Mouse (Mus musculus): ENCODE results near the gene Me1.

The Me1 gene

GRCm38 (mm10) chr9:86708921-86709320, 13.2 kb upstream of the Me1 start:
- DNase-seq (ENCODE audit: low read depth): no peak

DNA sequence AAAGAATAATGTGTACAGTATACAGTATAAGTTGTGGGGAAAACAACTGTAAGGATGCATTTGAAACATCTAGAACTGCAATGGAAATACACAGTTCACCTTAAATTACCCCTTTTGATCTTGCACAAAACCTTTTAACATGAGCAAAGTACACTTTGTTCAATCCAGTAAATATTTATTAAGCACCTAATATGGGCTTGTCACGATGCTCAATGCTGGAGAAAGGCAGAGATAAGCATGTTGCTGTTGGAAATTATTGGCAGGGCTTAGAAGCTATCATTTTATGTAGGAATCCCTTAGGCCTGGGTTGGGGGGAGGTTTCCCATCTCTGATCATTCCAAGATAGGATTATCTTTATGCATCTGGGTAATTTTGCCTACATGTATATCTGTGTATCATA, 11.7 kb upstream of the Me1 start:
- no peak for DNase-seq (ENCODE audit: low read depth)

DNA sequence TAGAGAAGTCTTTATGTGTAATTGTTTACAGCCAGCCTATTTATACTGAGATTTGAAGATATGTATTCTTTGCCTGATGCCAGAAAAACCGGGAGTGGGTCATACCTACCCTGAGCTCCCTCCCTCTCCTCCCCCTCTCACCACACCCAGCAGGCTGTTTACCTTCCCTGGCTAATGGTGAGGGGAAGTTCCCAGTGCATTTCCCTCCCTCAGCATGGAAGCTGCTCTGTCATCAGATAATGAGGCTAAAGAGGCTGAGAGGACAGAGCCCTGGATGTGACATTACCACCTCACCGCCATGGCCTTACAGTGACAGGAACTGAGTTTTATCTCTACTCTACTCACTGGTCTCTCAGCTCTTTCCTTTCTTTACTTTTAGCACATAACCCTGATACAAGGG, 6.1 kb upstream of the Me1 start:
- DNase-seq (ENCODE audit: low read depth): no peak

DNA sequence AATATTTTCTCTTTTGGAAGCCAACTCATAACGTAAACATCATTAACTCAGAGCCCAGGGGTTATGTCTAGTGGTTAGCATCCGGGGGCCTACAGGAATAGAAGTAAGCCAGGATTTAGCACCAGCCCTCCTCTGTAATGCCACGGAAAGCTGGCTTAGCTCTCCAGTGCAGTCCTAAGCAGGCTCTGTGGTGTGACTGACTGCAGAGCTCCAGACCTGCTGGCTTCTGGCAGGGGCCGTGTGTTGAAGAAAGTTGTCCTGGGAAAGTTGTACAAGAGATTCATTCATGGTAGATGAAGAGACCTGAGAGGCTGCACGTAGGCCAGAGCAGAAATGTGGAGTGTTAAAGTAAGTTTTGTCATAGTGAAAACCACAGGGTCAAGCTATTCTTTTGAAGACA, 5.5 kb upstream of the Me1 start:
- DNase-seq (ENCODE audit: low read depth): no peak

DNA sequence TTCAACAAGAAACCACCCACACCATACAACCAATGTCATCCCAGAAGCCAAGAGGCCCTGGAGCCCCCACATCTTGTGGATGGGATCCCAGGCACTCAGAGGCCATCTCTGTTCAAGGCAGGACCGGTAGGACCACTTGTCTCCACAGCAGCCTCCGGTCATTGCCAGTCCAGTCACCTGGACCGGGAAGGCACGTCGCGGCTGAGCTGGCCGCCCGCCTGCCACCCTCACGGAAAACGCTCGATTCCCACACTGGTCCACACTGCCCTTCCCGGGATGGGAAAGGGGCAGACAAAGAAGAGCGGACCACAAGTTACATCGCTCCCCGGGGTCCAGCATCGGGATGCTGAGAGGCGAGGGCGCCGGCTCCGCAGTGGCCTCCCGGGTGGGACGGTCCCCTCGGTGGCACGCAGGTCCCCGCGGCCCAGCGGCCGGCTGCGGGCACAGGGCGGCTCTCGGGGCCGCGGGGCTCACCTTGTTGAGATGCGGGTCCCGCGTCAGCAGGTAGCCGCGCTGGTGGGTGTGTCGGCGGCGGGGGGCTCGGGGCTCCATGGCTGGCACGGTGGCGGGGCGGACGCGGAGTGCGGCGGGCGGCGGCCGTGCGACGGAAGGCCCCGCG, 445 bp downstream of the Me1 start:
- DNase-seq (ENCODE audit: low read depth): no peak

DNA sequence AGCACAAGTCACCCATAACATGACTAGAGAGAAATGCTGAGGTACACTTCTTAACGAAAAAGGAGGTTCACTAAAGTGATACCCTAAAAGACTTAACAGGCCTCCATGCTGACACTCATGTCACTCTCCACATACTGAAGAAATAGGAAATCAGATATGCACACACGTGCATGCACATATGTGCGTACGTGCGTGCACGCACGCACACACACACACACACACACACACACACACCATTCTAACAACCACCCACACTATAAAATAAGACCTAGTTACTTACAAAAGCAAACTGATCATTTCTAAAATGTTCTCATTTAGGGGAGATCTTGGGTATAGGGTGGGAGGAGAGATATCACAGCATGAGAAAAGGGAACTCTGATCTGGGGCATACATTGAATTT, 1.1 kb downstream of the Me1 start:
- no peak for DNase-seq (ENCODE audit: low read depth)

GRCm38 (mm10) chr9:86693935-86694334, 1.8 kb downstream of the Me1 start:
- DNase-seq (ENCODE audit: low read depth): no peak

GRCm38 (mm10) chr9:86692676-86693075, 3.1 kb downstream of the Me1 start:
- DNase-seq (ENCODE audit: low read depth): no peak

DNA sequence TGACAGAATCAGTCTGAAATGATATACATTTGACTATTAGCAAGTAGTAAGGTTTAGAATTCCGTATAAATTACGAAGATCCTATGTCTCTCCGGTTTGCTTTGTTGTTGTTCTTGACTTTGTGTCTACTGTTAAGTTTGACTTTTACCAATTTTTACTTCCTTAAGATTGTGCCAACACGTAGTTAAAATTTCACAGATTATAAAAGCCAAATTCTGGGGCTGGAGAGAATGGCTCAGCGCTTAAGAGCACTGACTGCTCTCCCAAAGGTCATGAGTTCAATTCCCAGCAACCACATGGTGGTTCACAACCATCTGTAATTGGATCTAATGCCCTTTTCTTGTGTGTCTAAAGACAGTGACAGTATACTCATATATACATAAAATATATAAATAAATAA, 3.5 kb downstream of the Me1 start:
- DNase-seq (ENCODE audit: low read depth): no peak

- no peak for DNase-seq (ENCODE audit: low read depth)
These were observed 4.7 kb downstream of the Me1 start for GRCm38 (mm10) chr9:86691101-86691500.

DNA sequence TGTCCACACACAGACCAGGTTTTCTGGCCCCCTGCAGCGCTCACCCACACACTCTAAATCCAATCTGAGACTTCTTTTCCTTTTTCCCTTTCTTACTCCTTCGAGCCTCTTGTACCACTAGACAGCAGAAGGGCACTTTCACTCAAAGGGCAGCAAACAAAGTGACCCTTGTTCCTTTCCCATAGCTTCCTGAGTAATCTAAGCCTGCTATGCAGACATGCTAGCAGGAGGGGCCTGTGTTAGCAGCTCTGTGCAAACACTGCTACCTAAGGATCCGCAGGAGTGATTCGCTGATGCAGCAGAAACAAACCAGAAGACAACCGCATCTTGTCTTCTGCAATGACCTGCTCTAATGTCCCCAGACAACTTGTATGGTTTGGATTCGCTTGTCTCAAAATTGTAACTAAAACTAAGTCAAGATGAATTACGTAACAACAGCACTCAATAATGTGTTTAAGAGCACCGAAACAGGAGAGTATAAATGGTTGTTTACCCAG, 12.0 kb downstream of the Me1 start:
- no peak for DNase-seq (ENCODE audit: low read depth)

DNA sequence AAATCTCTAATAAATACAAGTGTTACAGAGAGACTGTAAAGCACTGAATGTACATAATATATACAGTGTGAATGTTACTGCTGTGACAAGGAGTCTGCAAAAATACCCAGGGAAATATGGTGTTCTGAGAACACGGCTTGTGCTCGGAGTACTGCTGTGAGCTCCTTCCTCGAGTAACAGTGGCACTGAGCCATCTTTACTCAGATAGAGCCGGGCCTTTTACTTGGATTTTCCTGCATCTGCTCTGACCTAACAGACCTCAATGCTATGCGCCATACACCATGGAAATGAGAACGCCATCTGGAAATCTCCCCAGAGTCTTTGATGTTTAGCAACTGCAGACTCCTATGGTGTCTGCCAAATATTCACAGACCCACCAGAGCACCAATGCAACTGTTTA, 12.9 kb downstream of the Me1 start:
- no peak for DNase-seq (ENCODE audit: low read depth)

GRCm38 (mm10) chr9:86682278-86682677, 13.5 kb downstream of the Me1 start:
- DNase-seq (ENCODE audit: low read depth): no peak

- no peak for DNase-seq (ENCODE audit: low read depth)
These were observed 15.3 kb downstream of the Me1 start for GRCm38 (mm10) chr9:86680431-86680830.

DNA sequence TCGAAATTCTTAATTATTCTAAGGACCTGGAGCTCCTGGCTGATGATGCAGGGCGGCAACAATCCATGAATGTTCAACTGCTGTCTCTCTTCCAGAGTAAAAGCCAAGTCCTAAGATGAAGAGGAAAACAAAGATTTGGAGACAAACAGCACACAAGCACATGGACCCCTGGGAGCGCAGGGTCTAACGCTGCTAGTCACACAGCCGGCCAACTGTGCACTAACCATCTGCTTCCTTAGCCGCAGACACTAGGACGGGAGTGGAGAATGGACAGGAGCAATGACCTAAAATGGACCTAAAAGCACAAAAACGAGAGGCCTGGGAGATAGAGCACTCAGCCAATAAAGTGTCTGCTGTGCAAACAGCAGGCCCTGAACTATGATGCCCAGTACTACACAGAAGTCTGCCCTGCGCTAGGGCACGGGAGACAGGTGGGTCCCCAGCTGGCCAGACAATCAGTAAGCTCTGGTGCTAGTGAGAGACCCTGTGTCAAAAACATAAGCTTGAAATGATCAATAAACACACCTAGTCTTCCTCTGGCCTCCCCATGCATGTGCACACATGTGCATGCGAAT, 15.8 kb downstream of the Me1 start:
- DNase-seq (ENCODE audit: low read depth): no peak

GRCm38 (mm10) chr9:86676246-86676645, 19.5 kb downstream of the Me1 start:
- DNase-seq (ENCODE audit: low read depth): no peak

DNA sequence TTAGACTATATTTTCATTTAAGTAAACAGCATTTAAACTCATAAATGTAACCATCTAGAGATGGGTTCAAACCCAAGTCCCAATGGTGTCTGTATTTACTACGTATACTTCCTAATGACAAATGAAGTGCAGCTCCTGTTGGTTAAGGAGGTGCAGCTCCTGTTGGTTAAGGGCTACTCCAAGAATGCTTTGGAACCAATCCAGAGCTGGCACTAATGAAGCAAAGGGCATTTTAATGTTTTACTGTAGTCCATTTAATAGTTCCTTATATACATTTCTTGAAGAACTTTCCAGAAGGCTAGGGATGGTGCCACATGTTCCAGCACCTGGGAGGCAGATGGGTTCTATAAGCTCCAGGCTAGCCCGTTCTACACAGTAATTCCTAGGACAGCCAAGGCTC, 20.3 kb downstream of the Me1 start:
- no peak for DNase-seq (ENCODE audit: low read depth)

DNA sequence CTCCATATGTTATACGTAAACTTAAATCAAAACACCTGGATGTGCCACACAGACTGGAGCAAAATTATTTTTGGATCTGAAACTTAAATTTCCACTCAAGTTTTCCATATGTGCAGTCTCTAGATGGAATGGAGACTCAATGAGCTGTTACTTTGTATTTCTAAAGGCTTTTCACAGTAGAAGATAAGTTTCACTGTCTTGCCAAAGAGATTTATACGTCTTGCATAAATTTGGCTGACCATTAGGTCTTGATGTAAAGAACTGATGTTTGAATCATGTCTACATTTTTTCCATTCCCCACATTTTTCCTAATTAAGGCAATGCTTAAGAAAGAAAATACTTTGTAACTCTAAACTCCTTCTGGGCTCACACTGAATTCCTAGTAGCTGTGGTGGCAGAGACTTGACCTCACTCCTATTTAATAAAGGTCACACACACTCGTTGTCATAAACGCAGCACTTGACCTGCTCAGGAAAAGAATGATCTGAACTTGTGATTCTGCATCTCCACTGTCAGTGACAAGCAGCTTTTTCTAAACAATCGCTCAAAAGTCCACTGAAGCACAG, 22.8 kb downstream of the Me1 start:
- DNase-seq (ENCODE audit: low read depth): no peak

DNA sequence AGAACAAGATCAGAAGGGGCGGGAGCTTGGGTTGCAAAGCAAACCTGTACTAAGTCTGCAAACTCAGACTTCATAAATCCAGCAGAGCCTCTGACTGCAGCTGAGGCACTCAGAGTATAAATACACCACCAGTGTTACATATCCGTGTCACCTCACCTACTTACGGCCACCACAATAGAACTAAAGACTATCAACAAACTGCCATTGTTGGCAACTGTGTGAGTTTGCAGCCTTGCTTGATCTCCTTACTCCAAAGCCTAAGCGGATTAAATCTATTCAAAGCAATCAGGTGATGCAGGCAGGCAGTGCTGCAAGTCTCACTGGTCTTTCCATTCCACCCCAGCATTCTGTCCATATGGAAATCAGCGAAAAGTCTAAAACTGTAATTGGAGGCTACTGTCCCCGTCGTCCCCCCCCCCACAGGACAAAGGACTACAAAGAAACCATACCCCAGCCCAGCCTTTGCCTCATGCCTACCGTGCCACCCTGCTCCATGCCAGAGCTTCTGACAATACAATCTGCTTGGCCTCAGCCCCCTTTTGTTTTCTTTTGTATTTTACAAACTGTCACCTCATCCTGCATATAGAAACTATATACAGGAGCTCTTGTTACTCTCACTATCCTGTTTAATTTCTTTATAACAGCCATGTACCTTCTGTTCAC, 27.0 kb downstream of the Me1 start:
- DNase-seq (ENCODE audit: low read depth): no peak

DNA sequence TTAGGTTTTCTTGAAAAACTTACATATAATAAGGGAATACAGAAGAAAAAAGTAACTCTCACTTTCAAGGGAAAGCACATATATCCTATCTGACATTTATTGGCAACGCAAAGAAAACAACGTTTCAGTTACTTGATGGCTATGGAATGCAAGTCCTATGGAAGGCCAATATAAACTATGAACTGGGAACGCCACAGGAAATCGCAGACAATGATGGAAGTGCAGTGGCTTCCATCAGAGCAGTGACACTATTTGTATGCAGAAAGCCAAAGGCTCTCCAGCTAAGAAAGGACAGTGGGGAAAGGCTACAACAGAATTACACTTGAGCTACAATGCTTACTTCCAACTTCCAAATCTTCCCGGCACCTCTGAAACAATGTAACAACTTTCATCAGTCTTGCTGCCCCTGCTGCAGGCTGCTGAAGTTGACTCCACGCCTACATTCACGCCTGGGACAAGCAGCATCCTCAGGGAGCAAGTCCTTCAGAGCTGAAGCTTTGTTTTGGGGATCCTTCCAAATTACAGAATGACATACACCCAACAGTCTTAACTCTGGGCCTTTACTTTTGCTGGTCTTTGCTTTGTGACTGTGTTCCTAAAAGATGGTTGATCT, 28.5 kb downstream of the Me1 start:
- DNase-seq (ENCODE audit: low read depth): no peak

DNA sequence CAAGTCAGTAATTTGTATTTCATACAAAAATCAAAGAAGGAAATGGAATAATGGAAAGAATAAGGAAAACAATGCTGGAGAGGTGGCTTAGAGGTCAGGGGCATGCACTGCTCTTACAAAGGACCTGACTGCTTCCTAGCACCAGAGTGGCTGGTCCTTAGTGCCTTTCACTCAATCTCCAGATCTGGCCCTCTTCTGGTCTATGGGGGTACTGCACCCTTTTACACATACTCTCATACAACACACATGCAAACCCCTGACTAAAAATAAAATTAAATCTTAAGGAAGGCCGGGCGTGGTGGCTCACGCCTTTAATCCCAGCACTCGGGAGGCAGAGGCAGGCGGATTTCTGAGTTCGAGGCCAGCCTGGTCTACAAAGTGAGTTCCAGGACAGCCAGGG, 34.1 kb downstream of the Me1 start:
- DNase-seq (ENCODE audit: low read depth): peak; percentile 5

DNA sequence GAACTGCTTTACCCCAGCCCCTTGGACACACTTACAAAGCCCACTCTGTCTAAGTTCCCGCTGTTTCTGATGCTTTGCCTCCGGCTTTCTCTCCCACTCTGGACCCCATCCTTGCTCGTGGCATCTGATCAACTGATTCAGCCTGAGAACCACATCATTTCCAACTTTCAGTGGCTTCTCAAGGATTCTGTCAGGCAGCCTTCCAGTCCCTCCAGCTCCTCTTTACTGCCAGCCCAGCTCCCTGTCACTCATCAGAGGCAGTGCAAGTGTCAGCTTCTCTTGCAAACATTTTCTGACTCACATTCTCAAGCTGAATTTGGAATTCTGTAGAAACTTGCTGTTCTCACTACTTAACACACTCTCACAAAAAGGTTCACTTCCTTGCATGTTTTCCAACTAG, 34.5 kb downstream of the Me1 start:
- no peak for DNase-seq (ENCODE audit: low read depth)

- DNase-seq (ENCODE audit: low read depth): no peak
These were observed 35.4 kb downstream of the Me1 start for GRCm38 (mm10) chr9:86660327-86660726.

Data from c-Kit-positive CD71-negative TER-119-negative erythroid progenitor cells, embryonic 14.5 days (primary cell).